Mouse (Mus musculus) stomach, embryonic 14.5 days (tissue): ENCODE data around the gene Xpot. TPM values are rescaled to one million over a fixed set of nuclear protein-coding genes. Genes with fewer than 3 reads are reported as not detected.

Experiments
- ATAC-seq: fragments of 200-750 bp; cut with Nextera tagmentation; 2 replicates; pipeline ENCODE4 v1.8.0; 2017; ENCODE audit warnings: low read depth, moderate TSS enrichment; ENCODE audit not compliant: insufficient number of reproducible peaks, insufficient read depth, low FRiP score
- H3K27ac ChIP-seq: fragments of 300-500 bp; sonication (generic); 2 replicates; pipeline ENCODE4 v1.5.1; 2014; ENCODE audit warnings: mild to moderate bottlenecking, low read length, moderate library complexity, mixed read lengths
- H3K27me3 ChIP-seq: fragments of 300-500 bp; sonication (generic); 2 replicates; pipeline ENCODE4 v1.6.1; 2014; ENCODE audit warnings: low read length, control low read depth, mixed read lengths; ENCODE audit not compliant: control insufficient read depth, insufficient read depth
- H3K36me3 ChIP-seq: fragments of 300-500 bp; sonication (generic); 2 replicates; pipeline ENCODE4 v1.6.1; 2014; ENCODE audit warnings: mild to moderate bottlenecking, control low read depth, low read length, moderate library complexity, mixed read lengths; ENCODE audit not compliant: control insufficient read depth, insufficient read depth
- H3K4me1 ChIP-seq: fragments of 300-500 bp; sonication (generic); 2 replicates; pipeline ENCODE4 v1.6.1; 2014; ENCODE audit warnings: low read length, control low read depth, mixed read lengths; ENCODE audit not compliant: control insufficient read depth, insufficient read depth
- H3K4me2 ChIP-seq: fragments of 300-500 bp; sonication (generic); replicated peaks from 2 replicates; pipeline ENCODE4 v1.6.1; 2014; ENCODE audit warnings: low read depth, low read length, control low read depth
- H3K4me3 ChIP-seq: fragments of 300-500 bp; sonication (generic); 2 replicates; pipeline ENCODE4 v1.5.1; 2014; ENCODE audit warnings: low read depth, low read length, control low read depth
- H3K9ac ChIP-seq: fragments of 300-500 bp; sonication (generic); replicated peaks from 2 replicates; pipeline ENCODE4 v1.6.1; 2014; ENCODE audit warnings: low read depth, mild to moderate bottlenecking, control low read depth, low read length, moderate library complexity, mixed read lengths
- H3K9me3 ChIP-seq: fragments of 300-500 bp; sonication (generic); 2 replicates; pipeline ENCODE4 v1.6.1; 2016; ENCODE audit warnings: low read depth, low read length, control low read depth; ENCODE audit not compliant: control insufficient read depth
- WGBS: fragments of 180-500 bp; shearing (Covaris S2); extraction: QIAGEN DNeasy Blood & Tissue Kit; methylation state at CpG from one replicate; pipeline ENCODE4 v1.1.7; 2014; 5-methylcytosine and 5-hydroxymethylcytosine counted together
- polyA plus RNA-seq: library from polyadenylated mRNA; unstranded; fragments of >200 nt; fragmentation: Nextera tagmentation; extraction: Ambion mirVana; gene quantifications from 2 replicates; pipeline ENCODE4 v1.2.1, GENCODE M21; 2014

Gene Xpot
- polyA plus RNA-seq, 1 experiment from 2014 or later: 60.2 TPM

GRCm38 (mm10) chr10:121587371-121587840 is 38.7 kb downstream of the Xpot start:
- no peaks in the 10 kb centered on the region for H3K9me3 ChIP-seq
- WGBS: 59% methylated on average over 6 of the region's 6 CpGs
- H3K4me2 ChIP-seq: peak overlapping the region; percentile 51
- H3K9ac ChIP-seq: peak overlapping the region; percentile 95
- peak overlapping the region; percentile 73 for H3K4me3 ChIP-seq
- no peak for ATAC-seq
- peak overlapping the region; percentile 74 for H3K27ac ChIP-seq
- no peaks in the 10 kb centered on the region for H3K27me3 ChIP-seq
- H3K4me1 ChIP-seq: no peaks in the 10 kb centered on the region
- peaks cover 27% of the 10 kb centered on the region for H3K36me3 ChIP-seq

- under 1% methylated on average over 56 of the region's 58 CpGs for WGBS
- peak; percentile 97 for ATAC-seq
- Histone ChIP-seq H3K4me1 (no peaks in the 10 kb centered on the region), H3K4me2 (peak within 1 kb of the TSS; percentile 72), H3K36me3 (peaks cover 28% of the 10 kb centered on the region; the same call in 1 of the 2 replicates), H3K27ac (peak within 1 kb of the TSS; percentile 74), H3K9me3 (no peaks in the 10 kb centered on the region), H3K9ac (peak within 1 kb of the TSS; percentile 95), H3K27me3 (no peaks in the 10 kb centered on the region), H3K4me3 (peak within 1 kb of the TSS; percentile 73)
These were observed 39.3 kb downstream of the Xpot start, which contains the start of gene Tbk1 for GRCm38 (mm10) chr10:121586675-121587370. TSS of gene Tbk1 (minus strand) at chr10:121586787.

GRCm38 (mm10) chr10:121585791-121586642 is 40.1 kb downstream of the Xpot start:
- peak overlapping the region; percentile 72 for H3K4me2 ChIP-seq
- 2% methylated on average over 42 of the region's 48 CpGs for WGBS
- peak overlapping the region; percentile 73 for H3K4me3 ChIP-seq
- H3K9ac ChIP-seq: peak overlapping the region; percentile 95
- H3K9me3 ChIP-seq: no peaks in the 10 kb centered on the region
- H3K36me3 ChIP-seq: peaks cover 31% of the 10 kb centered on the region
- H3K27ac ChIP-seq: peak overlapping the region; percentile 74; the same call in 1 of the 2 replicates
- no peaks in the 10 kb centered on the region for H3K4me1 ChIP-seq
- no peaks in the 10 kb centered on the region for H3K27me3 ChIP-seq
- peak; percentile 78 for ATAC-seq

GRCm38 (mm10) chr10:121585056-121585790 is 40.9 kb downstream of the Xpot start:
- Histone ChIP-seq H3K4me3 (peak overlapping the region; percentile 73), H3K4me1 (no peaks in the 10 kb centered on the region), H3K27me3 (no peaks in the 10 kb centered on the region), H3K9me3 (no peaks in the 10 kb centered on the region), H3K36me3 (peaks cover 33% of the 10 kb centered on the region), H3K27ac (no peak overlapping the region), H3K4me2 (peak overlapping the region; percentile 72), H3K9ac (no peak overlapping the region)
- WGBS: 83% methylated on average over 20 of the region's 20 CpGs
- no peak for ATAC-seq

GRCm38 (mm10) chr10:121584033-121584432 is 42.1 kb downstream of the Xpot start:
- 95% methylated on average over 10 of the region's 10 CpGs for WGBS

GRCm38 (mm10) chr10:121583016-121583415 is 43.1 kb downstream of the Xpot start:
- no peaks in the 10 kb centered on the region for H3K27me3 ChIP-seq
- peaks cover 37% of the 10 kb centered on the region for H3K36me3 ChIP-seq
- no peaks in the 10 kb centered on the region for H3K4me1 ChIP-seq
- no peak overlapping the region for H3K4me2 ChIP-seq
- H3K9ac ChIP-seq: no peak overlapping the region
- H3K27ac ChIP-seq: no peak overlapping the region
- WGBS: 92% methylated on average over 12 of the region's 12 CpGs
- ATAC-seq: no peak
- H3K9me3 ChIP-seq: no peaks in the 10 kb centered on the region
- no peak overlapping the region for H3K4me3 ChIP-seq

More at GRCm38 (mm10) chr10:121584033-121584432, 42.1 kb downstream of the Xpot start:
- no peaks in the 10 kb centered on the region for H3K4me1 ChIP-seq
- H3K9ac ChIP-seq: no peak overlapping the region
- no peaks in the 10 kb centered on the region for H3K27me3 ChIP-seq
- no peaks in the 10 kb centered on the region for H3K9me3 ChIP-seq
- H3K4me3 ChIP-seq: no peak overlapping the region
- H3K27ac ChIP-seq: no peak overlapping the region
- no peak for ATAC-seq
- H3K36me3 ChIP-seq: peaks cover 33% of the 10 kb centered on the region
- H3K4me2 ChIP-seq: no peak overlapping the region

- Histone ChIP-seq H3K36me3 (peaks cover 37% of the 10 kb centered on the region), H3K27me3 (no peaks in the 10 kb centered on the region), H3K4me3 (no peak overlapping the region), H3K4me2 (no peak overlapping the region), H3K9ac (no peak overlapping the region), H3K9me3 (no peaks in the 10 kb centered on the region), H3K27ac (no peak overlapping the region), H3K4me1 (no peaks in the 10 kb centered on the region)
- no peak for ATAC-seq
- 95% methylated on average over 8 of the region's 8 CpGs for WGBS
These were observed 43.8 kb downstream of the Xpot start for GRCm38 (mm10) chr10:121582287-121582686.

GRCm38 (mm10) chr10:121581405-121581804 is 44.7 kb downstream of the Xpot start:
- peaks cover 37% of the 10 kb centered on the region for H3K36me3 ChIP-seq
- no peaks in the 10 kb centered on the region for H3K27me3 ChIP-seq
- H3K4me2 ChIP-seq: no peak overlapping the region
- no peak overlapping the region for H3K9ac ChIP-seq
- WGBS: 83% methylated on average over 6 of the region's 6 CpGs
- ATAC-seq: no peak
- no peaks in the 10 kb centered on the region for H3K4me1 ChIP-seq
- H3K9me3 ChIP-seq: no peaks in the 10 kb centered on the region
- H3K4me3 ChIP-seq: no peak overlapping the region
- no peak overlapping the region for H3K27ac ChIP-seq
